Mouse (Mus musculus) fibroblast of lung, adult 2 months (primary cell): ENCODE data around the gene BC035044.
"Not testable (repeated sequence)": the region's sequence is repeated elsewhere in the genome, so short reads cannot be mapped to it uniquely, and the experiment has no call there.

Experiments used
- DNase-seq: peaks from one replicate; pipeline ENCODE4 v3.0.0-alpha.2; 2011; ENCODE audit warnings: low read depth

BC035044 gene

GRCm38 (mm10) chr6:128850671-128851070 is 40.3 kb downstream of the BC035044 start:
- no peak for DNase-seq

GRCm38 (mm10) chr6:128849902-128850301 is 41.0 kb downstream of the BC035044 start:
- DNase-seq: peak; percentile 37

- DNase-seq: no peak
Measured at GRCm38 (mm10) chr6:128847401-128847800, 43.5 kb downstream of the BC035044 start.

DNA sequence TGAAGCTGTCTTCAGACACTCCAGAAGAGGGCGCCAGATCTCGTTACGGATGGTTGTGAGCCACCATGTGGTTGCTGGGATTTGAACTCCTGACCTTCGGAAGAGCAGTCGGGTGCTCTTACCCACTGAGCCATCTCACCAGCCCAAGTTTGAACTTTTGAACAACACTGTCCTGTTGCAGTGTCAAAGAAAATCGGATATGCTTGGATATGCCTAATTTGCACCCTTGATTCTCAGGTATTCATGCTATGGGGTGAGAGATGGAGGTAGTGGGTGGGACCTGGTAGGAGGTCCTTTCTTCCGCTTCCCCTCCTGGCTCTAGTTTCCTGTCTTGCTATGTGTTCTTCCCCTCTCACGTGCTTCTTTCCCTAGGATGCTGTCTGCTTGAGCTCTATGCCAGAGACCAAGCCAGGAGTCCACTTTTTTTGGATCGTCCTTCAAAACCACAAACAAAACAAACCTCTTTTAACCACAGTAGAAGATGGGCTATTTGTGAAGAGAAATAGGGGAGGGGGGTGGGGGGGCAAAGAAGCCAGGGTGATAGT is 44.9 kb downstream of the BC035044 start:
- no peak for DNase-seq

GRCm38 (mm10) chr6:128845319-128845979 is 45.5 kb downstream of the BC035044 start:
- peak; percentile 50 for DNase-seq

DNA sequence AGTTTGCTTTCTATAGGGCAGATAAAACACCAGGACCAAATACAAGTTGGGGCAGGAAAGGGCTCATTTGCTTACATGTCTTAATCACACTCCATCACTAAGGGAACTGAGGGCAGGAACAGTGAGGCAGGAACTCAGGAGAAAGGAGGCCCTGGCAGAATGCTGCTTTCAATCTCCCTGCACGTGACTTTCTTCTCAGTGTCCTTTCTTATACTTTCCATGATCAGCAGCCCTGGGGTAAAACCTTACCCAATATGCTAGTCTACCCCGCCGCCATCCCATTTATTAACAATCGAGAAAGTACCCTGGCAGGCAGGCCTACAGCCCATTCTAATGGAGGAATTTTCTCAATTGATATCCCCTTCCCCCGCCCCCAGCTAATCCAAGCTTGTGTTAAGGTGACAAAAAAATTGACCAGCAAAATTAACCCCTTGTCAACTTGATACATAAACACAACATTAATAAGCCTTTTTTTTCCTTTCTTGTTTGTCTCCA is 46.3 kb downstream of the BC035044 start:
- no peak for DNase-seq

GRCm38 (mm10) chr6:128844131-128844530 is 46.8 kb downstream of the BC035044 start:
- DNase-seq: no peak

DNA sequence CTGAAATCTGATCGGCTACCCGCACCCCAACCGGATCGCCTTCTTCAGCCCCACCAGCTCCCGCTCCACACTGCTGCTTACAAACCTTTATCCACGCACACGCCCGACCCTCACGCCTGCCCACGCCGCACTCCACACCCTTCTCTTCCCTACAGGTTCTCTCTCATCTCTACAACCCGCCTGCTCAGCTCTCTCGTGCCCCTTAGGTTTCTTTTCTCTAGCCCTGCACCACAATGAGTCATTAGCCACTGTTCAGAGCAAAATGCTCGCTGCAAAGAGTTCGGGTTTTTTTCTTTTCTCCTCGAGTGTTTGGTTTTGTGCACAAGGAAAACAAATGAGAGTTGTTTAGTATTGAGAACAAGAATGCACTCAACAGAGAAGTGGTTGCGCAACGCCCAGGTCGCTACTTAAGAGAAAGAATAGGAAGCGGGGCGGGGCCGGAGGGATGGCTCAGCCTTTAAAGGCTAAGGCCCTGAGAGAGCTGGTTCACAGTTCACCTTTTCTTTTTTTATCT is 47.4 kb downstream of the BC035044 start:
- peak; percentile 20 for DNase-seq

DNA sequence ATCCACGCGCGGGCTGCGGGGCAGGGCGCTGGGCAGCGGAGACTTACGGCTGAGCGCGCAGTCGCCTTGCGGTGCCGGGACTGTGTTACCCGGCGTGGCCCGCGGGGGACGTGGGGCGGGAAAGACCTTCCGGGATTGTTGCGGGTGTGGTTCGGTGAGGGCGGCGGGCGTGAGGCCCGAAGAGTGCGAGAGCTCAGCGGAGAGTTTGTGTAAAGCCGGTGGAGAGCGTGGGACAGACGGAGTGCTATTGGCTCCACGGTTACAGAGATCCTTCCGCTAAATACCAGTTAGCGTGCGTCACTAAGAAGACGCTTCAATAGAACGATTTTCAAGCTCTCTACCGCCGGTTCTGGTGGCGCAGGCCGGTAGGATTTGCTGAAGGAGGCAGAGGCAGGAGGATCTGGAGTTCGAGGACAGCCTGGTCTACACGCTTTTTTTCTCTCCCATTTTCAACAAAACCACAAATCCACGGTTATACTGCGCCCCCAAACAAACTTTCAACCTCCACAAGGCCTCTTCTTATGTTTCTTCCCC is 47.9 kb downstream of the BC035044 start:
- peak; percentile 92 for DNase-seq

DNA sequence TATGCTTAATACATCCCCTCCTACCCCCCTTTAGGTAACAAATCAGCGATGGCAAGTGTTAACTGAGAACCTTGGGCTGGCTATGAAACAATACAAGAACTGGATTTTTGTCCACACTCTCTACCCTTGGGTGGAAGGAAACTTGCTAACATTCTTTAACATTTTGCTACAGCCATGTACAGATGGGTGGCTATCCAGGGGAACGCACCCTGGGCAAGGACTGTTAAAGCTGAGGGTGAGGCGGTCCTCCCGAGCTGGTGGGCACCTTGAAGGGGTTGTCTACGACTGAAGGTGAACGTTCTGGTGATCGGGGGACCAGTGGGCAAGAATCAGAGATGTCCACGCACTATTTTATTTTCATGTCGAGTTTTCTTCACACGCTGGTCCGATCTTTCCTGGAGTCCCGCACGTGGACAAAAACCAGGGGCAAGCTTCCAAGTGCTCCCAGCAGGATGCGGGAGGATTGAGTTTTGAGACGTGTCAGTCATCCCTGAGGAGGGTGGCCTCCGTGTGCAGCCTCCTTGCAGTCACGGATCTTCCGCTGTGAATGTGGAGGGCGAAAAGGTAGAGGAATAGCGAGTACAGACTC is 48.5 kb downstream of the BC035044 start:
- DNase-seq: no peak

- DNase-seq: no peak
Measured at GRCm38 (mm10) chr6:128841327-128842089, 49.4 kb downstream of the BC035044 start.

GRCm38 (mm10) chr6:128840669-128841068 is 50.3 kb downstream of the BC035044 start:
- not testable (repeated sequence) for DNase-seq

GRCm38 (mm10) chr6:128839921-128840320 is 51.0 kb downstream of the BC035044 start:
- DNase-seq: no peak

DNA sequence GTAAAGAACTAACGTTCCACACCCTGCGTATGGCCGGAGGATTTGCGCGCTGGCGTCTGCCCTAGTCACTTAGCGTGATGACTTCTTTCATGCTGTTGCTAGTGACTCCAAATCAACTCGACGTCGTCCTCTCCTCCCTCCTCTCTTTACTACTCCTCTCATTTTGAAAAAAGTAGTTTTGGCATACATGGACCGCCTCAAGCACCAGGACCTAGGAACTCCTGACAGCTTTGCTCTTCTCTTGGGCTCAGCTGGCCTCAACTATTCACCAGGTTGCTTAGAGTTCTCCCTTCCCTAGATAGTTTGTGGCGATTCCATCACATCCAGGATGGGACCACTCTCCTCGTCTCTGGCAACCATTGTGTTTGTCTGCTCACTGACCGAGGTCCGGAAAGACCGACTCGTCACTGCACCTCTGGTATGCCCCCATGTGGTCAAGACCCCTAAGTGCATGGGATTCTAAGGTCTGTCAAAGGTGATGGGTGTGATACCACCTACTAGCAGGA is 51.6 kb downstream of the BC035044 start:
- peak; percentile 78 for DNase-seq

- DNase-seq: peak; percentile 81
Measured at GRCm38 (mm10) chr6:128838342-128839265, 52.3 kb downstream of the BC035044 start.

DNA sequence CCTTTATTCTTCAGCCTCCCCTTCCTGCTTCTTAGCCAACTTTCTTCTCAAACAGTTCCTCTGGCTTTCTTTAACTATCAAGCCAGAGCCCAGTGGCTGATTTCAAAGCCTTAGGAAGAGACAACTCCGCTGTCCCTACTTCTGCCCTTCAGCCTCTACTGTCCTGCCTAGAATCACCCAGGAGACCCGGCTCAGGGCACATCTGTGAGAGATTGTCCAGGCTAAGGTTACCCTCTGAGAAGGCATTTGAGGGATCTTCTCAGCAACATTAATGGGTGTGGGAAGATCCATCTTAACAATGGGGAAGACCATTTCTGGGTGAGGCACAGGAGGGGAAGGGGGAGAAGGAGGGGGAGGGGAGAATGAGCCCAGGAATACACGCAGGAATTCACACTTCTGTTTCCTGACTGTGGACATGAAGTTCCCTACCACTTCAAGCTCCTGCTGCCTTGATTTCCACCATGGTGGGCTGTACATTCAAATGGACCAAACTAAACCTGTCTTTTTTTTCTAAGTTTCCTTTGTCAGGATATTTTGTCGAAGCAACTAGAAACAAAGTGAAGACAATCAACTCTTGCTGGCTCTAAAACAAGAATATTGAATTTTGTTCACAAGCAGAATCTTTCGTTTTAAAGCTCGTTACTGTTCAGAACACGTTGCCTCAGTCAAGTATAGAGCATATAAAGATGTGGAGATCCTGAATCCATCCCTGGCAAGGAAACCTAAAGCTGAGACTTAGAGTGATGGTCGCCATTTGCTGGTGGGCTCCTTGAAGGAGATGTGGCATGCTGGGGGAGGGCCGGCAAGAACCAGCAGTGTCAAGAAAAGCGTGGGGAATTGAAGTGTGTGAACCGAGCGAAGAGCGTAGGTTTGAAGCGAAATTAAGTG is 53.2 kb downstream of the BC035044 start:
- peak; percentile 27 for DNase-seq

DNA sequence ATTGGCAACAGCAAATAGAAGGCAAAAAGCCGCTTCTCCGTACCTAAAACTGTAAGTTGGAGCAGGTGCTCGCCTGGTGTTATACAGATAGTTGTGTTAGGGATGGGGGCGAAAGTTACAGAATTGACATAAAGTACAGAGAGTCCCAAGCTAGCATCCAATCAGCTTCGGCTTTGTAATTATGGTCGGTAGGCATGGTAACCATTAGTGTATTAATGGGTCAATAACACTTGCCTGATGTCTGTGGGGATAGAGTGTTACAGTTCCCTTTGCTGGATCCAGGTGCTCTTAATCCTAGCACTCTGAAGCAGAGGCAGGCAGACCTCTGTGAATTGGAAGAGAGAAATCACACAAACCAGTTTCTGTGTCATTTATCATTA is 54.0 kb downstream of the BC035044 start:
- no peak for DNase-seq

DNA sequence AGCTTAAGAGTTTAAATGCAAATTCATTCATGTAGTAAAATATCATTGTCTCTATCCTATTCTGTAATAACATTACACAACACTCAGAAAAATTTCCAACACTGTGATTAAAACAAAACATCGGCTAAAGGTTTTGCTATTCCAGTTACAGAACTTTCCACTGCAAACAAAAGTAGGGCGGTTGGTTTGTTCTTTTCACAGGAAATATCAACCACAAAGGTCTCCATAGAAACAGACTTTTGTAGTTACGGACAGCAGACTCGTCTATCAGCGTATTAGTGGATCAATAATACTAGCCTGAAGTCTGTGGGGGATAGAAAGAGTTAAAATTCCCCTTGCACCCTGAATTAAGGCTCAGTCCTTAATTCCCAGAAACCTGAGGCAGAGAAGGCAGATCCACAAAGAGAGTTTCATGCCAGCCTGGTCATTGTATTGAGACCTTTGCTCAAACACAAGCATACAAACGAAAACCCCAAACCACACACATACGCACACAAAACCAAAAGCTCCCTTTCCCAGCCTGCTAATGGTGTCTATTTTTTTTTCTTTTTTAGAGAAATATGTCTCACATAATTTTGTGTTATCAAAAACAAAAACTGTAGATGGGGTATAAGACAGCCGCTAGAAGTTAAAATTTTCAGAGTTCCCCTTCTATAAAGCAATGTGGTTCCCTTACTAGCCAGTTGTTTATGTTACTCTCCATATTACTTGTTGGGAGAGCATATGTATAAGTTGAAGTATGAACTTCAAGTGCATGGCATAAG is 54.6 kb downstream of the BC035044 start:
- DNase-seq: no peak

DNA sequence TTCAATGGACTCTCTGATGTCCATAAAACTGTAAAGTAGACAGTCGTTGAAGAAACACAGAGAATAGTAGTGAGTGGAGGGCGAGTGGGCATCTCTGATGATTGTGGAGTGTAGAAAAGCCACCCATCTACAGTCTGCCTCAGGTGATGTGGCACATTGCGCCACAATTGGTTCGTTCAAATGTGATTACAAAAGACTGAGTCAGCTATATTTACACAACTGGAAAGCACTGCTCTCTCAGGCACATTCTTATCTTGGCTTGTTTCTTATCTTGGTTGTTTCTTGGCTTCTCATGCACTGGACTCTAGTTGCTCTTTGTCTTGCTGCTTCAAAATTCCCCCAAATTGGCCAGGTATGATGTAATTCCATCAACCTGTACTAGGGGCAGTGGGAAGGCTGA is 55.4 kb downstream of the BC035044 start:
- DNase-seq: no peak
